ENCODE assay signal across 9 mouse cellular contexts in the genomic region with DNA sequence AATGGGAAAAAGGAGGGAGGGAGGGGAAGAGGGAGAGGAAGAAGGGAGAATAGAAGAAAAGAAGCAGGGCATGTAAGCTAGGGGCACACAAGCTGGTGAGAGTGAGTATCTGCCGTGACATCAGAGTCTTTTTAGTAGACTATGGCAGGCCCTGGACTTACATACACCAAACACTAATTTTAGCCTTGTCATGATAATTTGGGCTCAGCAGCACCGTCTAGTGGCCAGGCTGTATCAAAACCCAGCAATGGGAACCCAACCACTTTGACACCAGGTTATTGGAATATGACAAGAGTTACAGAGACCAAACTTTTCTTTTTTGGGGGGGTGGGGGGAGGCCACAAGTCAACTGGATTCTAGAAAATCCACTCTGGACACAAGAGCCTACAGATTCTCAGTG. TPM values are rescaled to one million over a fixed set of nuclear protein-coding genes. Genes with fewer than 3 reads are reported as not detected.
DNase-seq lines count a peak whose midpoint lies in the region; ATAC-seq lines count a peak whose summit lies in the region.
"Had no signal": no experiment of that assay in that cellular context is flagged by ENCODE, and none has a peak within 500 bp of the region (broad histone marks: within the 10 kb centered on the region; RNA-seq: fewer than 3 reads in every experiment).

No protein-coding gene starts in this region.

- H3K4me2 ChIP-seq in heart, embryonic 12.5 days: no peak overlapping the region
- no peak overlapping the region for H3K4me2 ChIP-seq in midbrain, embryonic 13.5 days (replicated peaks)

- 22% methylated on average over 2 of the region's 2 CpGs for WGBS in heart, embryonic 12.5 days
- WGBS in midbrain, embryonic 13.5 days: 41% methylated on average over 2 of the region's 2 CpGs

- no peak overlapping the region for H3K27ac ChIP-seq in heart, embryonic 12.5 days (ENCODE audit: poor library complexity, severe bottlenecking)
- no peak overlapping the region for H3K27ac ChIP-seq in midbrain, embryonic 13.5 days

- no peak overlapping the region for H3K4me3 ChIP-seq in heart, embryonic 12.5 days
- no peak overlapping the region for H3K4me3 ChIP-seq in midbrain, embryonic 13.5 days (replicated peaks)

- ATAC-seq in heart, embryonic 12.5 days (ENCODE audit: insufficient number of reproducible peaks, low FRiP score): no peak
- ATAC-seq in midbrain, embryonic 13.5 days: no peak

- no peak overlapping the region for H3K9ac ChIP-seq in heart, embryonic 12.5 days
- no peak overlapping the region for H3K9ac ChIP-seq in midbrain, embryonic 13.5 days (replicated peaks)

- H3K36me3 ChIP-seq in heart, embryonic 12.5 days: no peaks in the 10 kb centered on the region
- H3K36me3 ChIP-seq in midbrain, embryonic 13.5 days: no peaks in the 10 kb centered on the region

- DNase-seq in heart, adult 11 months: peak; percentile 75
- DNase-seq in right cerebral cortex, adult 18-20 months: peak; percentile 7
- DNase-seq in right cerebral cortex, postnatal 36 days (ENCODE audit: low spot score in 2 of 2): no peak
- DNase-seq in brain, adult 2 months (ENCODE audit: low read depth, low spot score): peak; percentile 34
- DNase-seq in kidney, postnatal 4 days: peak; percentile 57 to 64
- no peak for DNase-seq in yolk sac, embryonic 10.5 days (ENCODE audit: low spot score)

- no peaks in the 10 kb centered on the region for H3K27me3 ChIP-seq in heart, embryonic 12.5 days (replicated peaks)
- H3K27me3 ChIP-seq in midbrain, embryonic 13.5 days: no peaks in the 10 kb centered on the region

- no peaks in the 10 kb centered on the region for H3K4me1 ChIP-seq in heart, embryonic 12.5 days (replicated peaks)
- H3K4me1 ChIP-seq in midbrain, embryonic 13.5 days (replicated peaks): no peaks in the 10 kb centered on the region

- no peaks in the 10 kb centered on the region for H3K9me3 ChIP-seq in heart, embryonic 12.5 days (replicated peaks)
- no peaks in the 10 kb centered on the region for H3K9me3 ChIP-seq in midbrain, embryonic 13.5 days

RNA-seq across cellular contexts. Expression of a gene that starts 57.0 kb away (rescaled TPM):
- 1.1 and 1.3 TPM in 2 replicates for polyA plus RNA-seq in heart, embryonic 12.5 days (2016; fragmentation: Nextera tagmentation; extraction: Ambion mirVana)
- polyA plus RNA-seq in midbrain, embryonic 13.5 days (2015; fragmentation: Nextera tagmentation; extraction: Ambion mirVana): not detected in 2 replicates
- polyA plus RNA-seq: neural tube, embryonic 14.5 days had no signal

Comparison
In these comparisons a context has a peak if more than half of its experiments do, and no peak if none do; other contexts are left out.
1. DNase-seq: peak in heart, adult 11 months (single experiment), right cerebral cortex, adult 18-20 months (single experiment), brain, adult 2 months (single experiment) and kidney, postnatal 4 days (2 of 2); none in right cerebral cortex, postnatal 36 days (0 of 2) and yolk sac, embryonic 10.5 days (single experiment).